Mouse (Mus musculus): Measurements from ENCODE around the gene Mup12. TPM values are rescaled to one million over a fixed set of nuclear protein-coding genes. Genes with fewer than 3 reads are reported as not detected.
"Not testable (repeated sequence)": the region's sequence is repeated elsewhere in the genome, so short reads cannot be mapped to it uniquely, and the experiment has no call there.

Mup12 gene
- not detected for total RNA-seq (2021)

DNA sequence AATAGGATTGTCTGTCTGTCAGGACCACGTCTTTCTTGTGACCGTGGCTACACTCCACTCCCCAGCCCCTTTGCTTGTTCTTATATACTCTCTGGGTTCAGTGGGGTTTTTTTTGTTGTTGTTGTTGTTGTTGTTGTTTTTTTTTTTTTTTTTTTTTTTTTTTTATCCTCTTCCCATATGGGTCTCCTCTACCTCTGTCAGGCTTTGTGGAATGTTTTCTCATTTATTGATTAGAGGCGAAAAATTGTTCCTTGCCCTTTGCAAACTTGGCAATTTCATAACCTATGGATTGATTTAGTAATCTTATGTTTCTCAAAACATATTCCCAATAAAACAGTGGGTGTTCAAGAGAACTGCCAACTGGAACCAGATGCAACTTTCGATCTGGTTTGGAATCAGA, at the start of gene Mup12:
TSS of gene Mup12 (minus strand) at position 101 of the 400 bp plus-strand sequence.
- DNase-seq (ENCODE audit: low spot score in 2 of 2); intact Hi-C loops (cut with DNase I): not testable (repeated sequence)

Other genes starting within 250 kb of the Mup12 start
- gene Mup1, start 239.4 kb downstream of the Mup12 start, total RNA-seq (2021): not detected
- gene Mup10, start 159.1 kb downstream of the Mup12 start, total RNA-seq (2021): not detected
- not detected for gene Mup11, start 78.9 kb downstream of the Mup12 start, total RNA-seq (2021)
- gene Mup22, start 80.1 kb upstream of the Mup12 start, total RNA-seq (2021): not detected

All from left cerebral cortex, postnatal 25 days (tissue).